In the genomic region with DNA sequence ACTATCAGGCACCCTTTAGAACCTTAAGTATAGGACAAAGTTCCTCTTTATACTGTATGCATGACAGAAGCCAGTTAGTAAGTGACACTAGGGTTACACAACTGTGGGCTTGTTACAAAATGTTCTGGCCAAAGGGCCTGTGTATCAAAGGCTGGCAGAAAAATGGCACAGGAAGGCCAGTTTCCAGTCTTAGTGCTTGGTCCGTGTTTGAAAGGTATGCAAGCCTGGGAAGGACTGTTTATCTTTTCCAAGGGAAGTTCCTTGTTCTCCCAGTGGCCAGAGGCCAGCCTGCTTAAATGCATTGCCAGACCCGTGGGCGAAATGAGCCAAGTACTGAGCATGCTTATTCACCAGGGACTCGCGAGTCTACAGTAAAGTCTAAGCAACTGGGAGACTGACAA, we compare ENCODE assay signal across 9 mouse cellular contexts. TPM values are rescaled to one million over a fixed set of nuclear protein-coding genes. Genes with fewer than 3 reads are reported as not detected.
DNase-seq lines count a peak whose midpoint lies in the region.
"Had no signal": no experiment of that assay in that cellular context is flagged by ENCODE, and none has a peak within 500 bp of the region (broad histone marks: within the 10 kb centered on the region; RNA-seq: fewer than 3 reads in every experiment).

No protein-coding gene starts in this region.

- DNase-seq in adrenal gland, adult (ENCODE audit: inconsistent age in 2 of 2, low spot score in 1 of 2) = peak; percentile 53 to 81
- no peak for DNase-seq in adrenal gland, postnatal 4 days (ENCODE audit: low spot score in 2 of 2)
- peak; percentile 52 for DNase-seq in urinary bladder, postnatal 25 days (ENCODE audit: low spot score)
- no peak for DNase-seq in urinary bladder, adult 2 months (ENCODE audit: low spot score)
- DNase-seq in heart, postnatal 25 days (ENCODE audit: low spot score) = peak; percentile 80
- peak; percentile 16 to 35 for DNase-seq in left cerebral cortex, postnatal 36 days (ENCODE audit: low spot score in 2 of 2)
- DNase-seq in right cerebral cortex, postnatal 25 days = peak; percentile 17
- no peak for DNase-seq in T-cell, adult 2 months (ENCODE audit: low spot score)

- intact Hi-C loops in heart, postnatal 25 days (cut with DNase I) = no loop called here
- intact Hi-C loops in left cerebral cortex, postnatal 36 days (cut with DNase I) = no loop called here

RNA-seq across cellular contexts. Expression of a gene that starts 15.0 kb away (rescaled TPM):
- total RNA-seq in adrenal gland, postnatal 4 days (2021) = 10 to 100 TPM; 19.0 to 20.4 TPM
- polyA plus RNA-seq in urinary bladder, adult 2 months (2012; rRNA removed) = 12.3 and 13.8 TPM in 2 replicates
- total RNA-seq in heart, postnatal 25 days (2021) = 1 to 10 TPM; 4.9 to 7.0 TPM
- 10 to 100 TPM; 13.2 to 14.9 TPM for total RNA-seq in left cerebral cortex, postnatal 36 days (2021)

RNA-seq across cellular contexts. Expression of a gene that starts 35.6 kb away (rescaled TPM):
- total RNA-seq in adrenal gland, postnatal 4 days (2021) = under 1 TPM in 1 of 2 experiments, not detected in 1; 0.31 TPM
- 16.2 and 21.1 TPM in 2 replicates for polyA plus RNA-seq in urinary bladder, adult 2 months (2012; rRNA removed)
- under 1 TPM in 1 of 2 experiments, not detected in 1; 0.08 TPM for total RNA-seq in heart, postnatal 25 days (2021)
- total RNA-seq in left cerebral cortex, postnatal 36 days (2021) = under 1 TPM in 1 of 2 experiments, not detected in 1; 0.22 TPM
- polyA plus RNA-seq: embryonic facial prominence, embryonic 11.5 days had no signal

RNA-seq across cellular contexts. Expression of a gene that starts 39.8 kb away (rescaled TPM):
- total RNA-seq in adrenal gland, postnatal 4 days (2021) = 1 to 10 TPM in 1 of 2 experiments, not detected in 1; 8.7 TPM
- not detected in 2 replicates for polyA plus RNA-seq in urinary bladder, adult 2 months (2012; rRNA removed)
- total RNA-seq in heart, postnatal 25 days (2021) = not detected
- total RNA-seq in left cerebral cortex, postnatal 36 days (2021) = not detected
- polyA plus RNA-seq: embryonic facial prominence, embryonic 11.5 days had no signal

RNA-seq across cellular contexts. Expression of a gene that starts 42.3 kb away (rescaled TPM):
- total RNA-seq in adrenal gland, postnatal 4 days (2021) = 10 to 100 TPM; 72.6 to 82.5 TPM
- polyA plus RNA-seq in urinary bladder, adult 2 months (2012; rRNA removed) = 90.8 and 111 TPM in 2 replicates
- 10 to 100 TPM; 27.6 to 29.2 TPM for total RNA-seq in heart, postnatal 25 days (2021)
- total RNA-seq in left cerebral cortex, postnatal 36 days (2021) = 10 to 100 TPM; 69.2 to 84.8 TPM

Comparison
In these comparisons a context has a peak if more than half of its experiments do, and no peak if none do; other contexts are left out.
1. DNase-seq: peak in adrenal gland, adult (2 of 2), urinary bladder, postnatal 25 days (single experiment), heart, postnatal 25 days (single experiment), left cerebral cortex, postnatal 36 days (2 of 2) and right cerebral cortex, postnatal 25 days (single experiment); none in adrenal gland, postnatal 4 days (0 of 2), urinary bladder, adult 2 months (single experiment) and T-cell, adult 2 months (single experiment).